Mouse (Mus musculus) lung, postnatal 0 days (tissue): ENCODE results near the gene Bcap29. TPM values are rescaled to one million over a fixed set of nuclear protein-coding genes. Genes with fewer than 3 reads are reported as not detected.
"Not testable (repeated sequence)": the region's sequence is repeated elsewhere in the genome, so short reads cannot be mapped to it uniquely, and the experiment has no call there.

Source experiments
- ATAC-seq: fragments of 200-750 bp; cut with Nextera tagmentation; 2 replicates; pipeline ENCODE4 v1.8.0; 2017; ENCODE audit warnings: moderate library complexity
- DNase-seq: peaks from one replicate; pipeline ENCODE4 v3.0.0-alpha.2; 2016; ENCODE audit warnings: low spot score
- H3K27ac ChIP-seq: fragments of 300-500 bp; sonication (generic); 2 replicates; pipeline ENCODE4 v1.5.1; 2014; ENCODE audit warnings: antibody characterized with exemption, mild to moderate bottlenecking, low read length, mixed read lengths
- H3K27me3 ChIP-seq: fragments of 300-500 bp; sonication (generic); replicated peaks from 2 replicates; pipeline ENCODE4 v1.6.1; 2014; ENCODE audit warnings: low read length, mixed read lengths; ENCODE audit not compliant: insufficient read depth
- H3K36me3 ChIP-seq: fragments of 300-500 bp; sonication (generic); 2 replicates; pipeline ENCODE4 v1.6.1; 2014; ENCODE audit warnings: low read length, mixed read lengths; ENCODE audit not compliant: insufficient read depth
- H3K4me1 ChIP-seq: fragments of 300-500 bp; sonication (generic); 2 replicates; pipeline ENCODE4 v1.6.1; 2014; ENCODE audit warnings: antibody characterized with exemption, low read depth, low read length, mixed read lengths; ENCODE audit not compliant: insufficient read depth
- H3K4me2 ChIP-seq: fragments of 300-500 bp; sonication (generic); replicated peaks from 2 replicates; pipeline ENCODE4 v1.6.1; 2014; ENCODE audit warnings: low read depth, mild to moderate bottlenecking, low read length, moderate library complexity, mixed read lengths
- H3K4me3 ChIP-seq: fragments of 300-500 bp; sonication (generic); 2 replicates; pipeline ENCODE4 v1.5.1; 2014; ENCODE audit warnings: low read depth, low read length
- H3K9ac ChIP-seq: fragments of 300-500 bp; sonication (generic); replicated peaks from 2 replicates; pipeline ENCODE4 v1.6.1; 2014; ENCODE audit warnings: low read depth, mild to moderate bottlenecking
- H3K9me3 ChIP-seq: fragments of 300-500 bp; sonication (generic); 2 replicates; pipeline ENCODE4 v1.6.1; 2016; ENCODE audit warnings: low read length, mixed read lengths
- CTCF ChIP-seq: IDR thresholded peaks from 2 replicates; pipeline ENCODE4 v1.5.1; 2016; ENCODE audit warnings: antibody characterized with exemption, mild to moderate bottlenecking
- EP300 ChIP-seq: IDR thresholded peaks from 2 replicates; pipeline ENCODE4 v1.6.1; 2016; ENCODE audit warnings: antibody characterized with exemption, mild to moderate bottlenecking, control low read depth
- WGBS: fragments of 180-500 bp; shearing (Covaris S2); extraction: QIAGEN DNeasy Blood & Tissue Kit; methylation state at CpG from one replicate; pipeline ENCODE4 v1.1.7; 2014; 5-methylcytosine and 5-hydroxymethylcytosine counted together
- polyA plus RNA-seq: library from polyadenylated mRNA; unstranded; fragments of >200 nt; fragmentation: Nextera tagmentation; extraction: Ambion mirVana; gene quantifications from 2 replicates; pipeline ENCODE4 v1.2.1, GENCODE M21; 2015

The Bcap29 gene
- polyA plus RNA-seq, 1 experiment from 2014 or later, result 30.3 TPM

- no peak overlapping the region for H3K27ac ChIP-seq
- no peak overlapping the region for H3K9ac ChIP-seq
- no peaks in the 10 kb centered on the region for H3K9me3 ChIP-seq
- no peak overlapping the region for H3K4me3 ChIP-seq
- no peak for ATAC-seq
- DNase-seq, result no peak
- no peak overlapping the region for H3K4me2 ChIP-seq
- TF ChIP-seq CTCF, result no peak
- WGBS, result 67% methylated on average over 7 of the region's 7 CpGs
- no peaks in the 10 kb centered on the region for H3K4me1 ChIP-seq
- H3K27me3 ChIP-seq, result no peaks in the 10 kb centered on the region
- no peaks in the 10 kb centered on the region for H3K36me3 ChIP-seq
These were observed 53.1 kb downstream of the Bcap29 start for GRCm38 (mm10) chr12:31581319-31581810.

GRCm38 (mm10) chr12:31580634-31581318, 53.7 kb downstream of the Bcap29 start:
- ATAC-seq (no peak), DNase-seq (no peak)
- Histone ChIP-seq H3K36me3 (no peaks in the 10 kb centered on the region), H3K9ac (no peak overlapping the region), H3K4me3 (no peak overlapping the region), H3K27me3 (no peaks in the 10 kb centered on the region), H3K9me3 (no peaks in the 10 kb centered on the region), H3K4me1 (no peaks in the 10 kb centered on the region), H3K27ac (no peak overlapping the region), H3K4me2 (no peak overlapping the region)
- no peak for TF ChIP-seq EP300
- TF ChIP-seq CTCF, result no peak
- 78% methylated on average over 5 of the region's 5 CpGs for WGBS

GRCm38 (mm10) chr12:31578691-31579476, 55.6 kb downstream of the Bcap29 start:
- 85% methylated on average over 8 of the region's 8 CpGs for WGBS
- Histone ChIP-seq H3K4me1 (no peaks in the 10 kb centered on the region), H3K27me3 (no peaks in the 10 kb centered on the region), H3K27ac (no peak overlapping the region), H3K36me3 (no peaks in the 10 kb centered on the region), H3K4me2 (no peak overlapping the region), H3K9me3 (no peaks in the 10 kb centered on the region), H3K9ac (no peak overlapping the region), H3K4me3 (no peak overlapping the region)
- no peak for TF ChIP-seq EP300
- TF ChIP-seq CTCF, result no peak
- DNase-seq (no peak), ATAC-seq (no peak)

GRCm38 (mm10) chr12:31574506-31574905, 60.0 kb downstream of the Bcap29 start:
- H3K4me3 ChIP-seq, result no peak overlapping the region
- no peaks in the 10 kb centered on the region for H3K9me3 ChIP-seq
- no peak for ATAC-seq
- WGBS, result 77% methylated on average over 5 of the region's 5 CpGs
- no peak overlapping the region for H3K9ac ChIP-seq
- no peak overlapping the region for H3K4me2 ChIP-seq
- H3K27ac ChIP-seq, result no peak overlapping the region
- TF ChIP-seq CTCF (no peak), EP300 (no peak)
- no peaks in the 10 kb centered on the region for H3K36me3 ChIP-seq
- no peaks in the 10 kb centered on the region for H3K27me3 ChIP-seq
- DNase-seq, result no peak
- no peaks in the 10 kb centered on the region for H3K4me1 ChIP-seq

- DNase-seq (peak; percentile 69), ATAC-seq (peak; percentile 82)
- WGBS, result 29% methylated on average over 2 of the region's 2 CpGs
- Histone ChIP-seq H3K36me3 (no peaks in the 10 kb centered on the region), H3K27ac (no peak overlapping the region), H3K9me3 (no peaks in the 10 kb centered on the region), H3K27me3 (no peaks in the 10 kb centered on the region), H3K4me3 (no peak overlapping the region), H3K4me1 (no peaks in the 10 kb centered on the region), H3K4me2 (no peak overlapping the region), H3K9ac (no peak overlapping the region)
- TF ChIP-seq EP300, result no peak
- no peak for TF ChIP-seq CTCF
These were observed 64.7 kb downstream of the Bcap29 start for GRCm38 (mm10) chr12:31569784-31570183.

GRCm38 (mm10) chr12:31568661-31569060, 65.8 kb downstream of the Bcap29 start:
- no peak for TF ChIP-seq EP300
- TF ChIP-seq CTCF, result no peak
- Histone ChIP-seq H3K4me2 (no peak overlapping the region), H3K27ac (no peak overlapping the region), H3K9ac (no peak overlapping the region), H3K27me3 (no peaks in the 10 kb centered on the region), H3K4me3 (no peak overlapping the region), H3K4me1 (no peaks in the 10 kb centered on the region), H3K36me3 (no peaks in the 10 kb centered on the region), H3K9me3 (no peaks in the 10 kb centered on the region)
- DNase-seq, result peak; percentile 50
- ATAC-seq, result no peak

GRCm38 (mm10) chr12:31567535-31567934, 66.9 kb downstream of the Bcap29 start:
- not testable (repeated sequence) for H3K36me3 ChIP-seq, H3K27me3 ChIP-seq, H3K9me3 ChIP-seq, H3K27ac ChIP-seq, H3K9ac ChIP-seq, H3K4me1 ChIP-seq
- DNase-seq, result peak; percentile 15
- ATAC-seq, result 0 out of 2 replicates have a peak, but pooled peaks have one; percentile 16
- H3K4me2 ChIP-seq, result peak overlapping the region; percentile 43
- peak overlapping the region; percentile 23 for H3K4me3 ChIP-seq
- WGBS, result 19% methylated on average over 10 of the region's 10 CpGs
